Mouse (Mus musculus) CD4-positive helper T cell, adult 2 months (primary cell): ENCODE results near the gene Ncor2.

ENCODE experiments used
- DNase-seq: peaks from one replicate; pipeline ENCODE4 v3.0.0-alpha.2; 2012; ENCODE audit warnings: low read depth, missing footprints, low spot score

Ncor2 gene

GRCm38 (mm10) chr5:125128939-125129385 is 50.1 kb downstream of the Ncor2 start:
- no peak for DNase-seq

GRCm38 (mm10) chr5:125127920-125128319 is 51.1 kb downstream of the Ncor2 start:
- DNase-seq: no peak

- DNase-seq: no peak
Observed at GRCm38 (mm10) chr5:125127426-125127825, 51.6 kb downstream of the Ncor2 start.

GRCm38 (mm10) chr5:125125966-125126464 is 53.0 kb downstream of the Ncor2 start:
- DNase-seq: no peak

GRCm38 (mm10) chr5:125125219-125125618 is 53.8 kb downstream of the Ncor2 start:
- no peak for DNase-seq

GRCm38 (mm10) chr5:125124002-125124401 is 55.0 kb downstream of the Ncor2 start:
- no peak for DNase-seq

GRCm38 (mm10) chr5:125123206-125123605 is 55.8 kb downstream of the Ncor2 start:
- no peak for DNase-seq

GRCm38 (mm10) chr5:125122546-125122945 is 56.5 kb downstream of the Ncor2 start:
- no peak for DNase-seq

GRCm38 (mm10) chr5:125122049-125122448 is 57.0 kb downstream of the Ncor2 start:
- no peak for DNase-seq

GRCm38 (mm10) chr5:125120517-125121303 is 58.3 kb downstream of the Ncor2 start:
- no peak for DNase-seq

- no peak for DNase-seq
Observed at GRCm38 (mm10) chr5:125117238-125117637, 61.8 kb downstream of the Ncor2 start.

GRCm38 (mm10) chr5:125113029-125113428 is 66.0 kb downstream of the Ncor2 start:
- no peak for DNase-seq

GRCm38 (mm10) chr5:125112588-125112987 is 66.4 kb downstream of the Ncor2 start:
- no peak for DNase-seq

GRCm38 (mm10) chr5:125111137-125111536 is 67.9 kb downstream of the Ncor2 start:
- DNase-seq: no peak

GRCm38 (mm10) chr5:125110722-125111121 is 68.3 kb downstream of the Ncor2 start:
- no peak for DNase-seq

- no peak for DNase-seq
Observed at GRCm38 (mm10) chr5:125110196-125110595, 68.8 kb downstream of the Ncor2 start.

GRCm38 (mm10) chr5:125107011-125107651 is 71.9 kb downstream of the Ncor2 start:
- DNase-seq: peak; percentile 58

- peak; percentile 79 for DNase-seq
Observed at GRCm38 (mm10) chr5:125106191-125106590, 72.8 kb downstream of the Ncor2 start.

GRCm38 (mm10) chr5:125104841-125105240 is 74.2 kb downstream of the Ncor2 start:
- DNase-seq: no peak

- no peak for DNase-seq
Observed at GRCm38 (mm10) chr5:125103396-125103795, 75.6 kb downstream of the Ncor2 start.

- DNase-seq: no peak
Observed at GRCm38 (mm10) chr5:125102907-125103306, 76.1 kb downstream of the Ncor2 start.

GRCm38 (mm10) chr5:125102352-125102751 is 76.7 kb downstream of the Ncor2 start:
- no peak for DNase-seq
